Mouse (Mus musculus): Measurements from ENCODE around the gene Olfm3. TPM values are rescaled to one million over a fixed set of nuclear protein-coding genes. Genes with fewer than 3 reads are reported as not detected.

Olfm3 gene
- polyA plus RNA-seq, 1 experiment from 2014 or later: 0.02 TPM

DNA sequence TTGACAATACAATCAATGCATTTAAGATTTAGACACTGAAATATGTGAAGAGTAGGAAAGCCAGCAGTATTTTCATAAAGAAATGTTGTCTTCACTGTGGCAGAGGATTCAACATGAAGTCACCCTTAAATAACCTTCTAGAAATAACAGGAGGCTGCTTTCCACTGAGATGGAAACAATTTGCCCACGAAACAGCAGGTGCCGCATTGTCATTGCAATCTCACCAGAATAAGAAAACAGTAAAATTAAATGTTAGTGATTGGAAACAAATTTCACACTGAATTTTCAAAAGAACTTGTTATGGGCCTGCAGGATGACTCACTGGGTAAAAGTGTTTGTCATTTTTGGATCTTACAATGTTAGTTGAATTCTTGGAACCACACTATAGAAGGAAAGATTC, 29.0 kb downstream of the Olfm3 start:
- no peak overlapping the region for H3K9ac ChIP-seq (ENCODE audit: low read depth, low read length)
- no peak overlapping the region for H3K27ac ChIP-seq (ENCODE audit: low read length)
- H3K36me3 ChIP-seq (ENCODE audit: control insufficient read depth, insufficient read depth): no peaks in the 10 kb centered on the region
- H3K9me3 ChIP-seq (replicated peaks; ENCODE audit: control insufficient read depth, low read length): no peaks in the 10 kb centered on the region
- no peaks in the 10 kb centered on the region for H3K4me1 ChIP-seq (ENCODE audit: control insufficient read depth, low read depth, low read length)
- no peaks in the 10 kb centered on the region for H3K27me3 ChIP-seq (ENCODE audit: control insufficient read depth, insufficient read depth, low read depth, low read length)
- no peak overlapping the region for H3K4me3 ChIP-seq (ENCODE audit: low read depth, low read length)
- no peak overlapping the region for H3K4me2 ChIP-seq (ENCODE audit: low read depth, low read length)
- no peak for ATAC-seq (ENCODE audit: low read depth)
- WGBS (ENCODE audit: insufficient replicate concordance): 81% methylated on average over 2 of the region's 2 CpGs

- ATAC-seq (ENCODE audit: low read depth): no peak
- no peak overlapping the region for H3K27ac ChIP-seq (ENCODE audit: low read length)
- H3K4me1 ChIP-seq (ENCODE audit: control insufficient read depth, low read depth, low read length): no peaks in the 10 kb centered on the region
- no peaks in the 10 kb centered on the region for H3K36me3 ChIP-seq (ENCODE audit: control insufficient read depth, insufficient read depth)
- H3K9ac ChIP-seq (ENCODE audit: low read depth, low read length): no peak overlapping the region
- H3K4me2 ChIP-seq (ENCODE audit: low read depth, low read length): no peak overlapping the region
- H3K4me3 ChIP-seq (ENCODE audit: low read depth, low read length): no peak overlapping the region
- no peaks in the 10 kb centered on the region for H3K9me3 ChIP-seq (replicated peaks; ENCODE audit: control insufficient read depth, low read length)
- no peaks in the 10 kb centered on the region for H3K27me3 ChIP-seq (ENCODE audit: control insufficient read depth, insufficient read depth, low read depth, low read length)
Measured at GRCm38 (mm10) chr3:114954904-114955303, 51.0 kb downstream of the Olfm3 start.

GRCm38 (mm10) chr3:114959311-114959967, 55.6 kb downstream of the Olfm3 start:
- WGBS (ENCODE audit: insufficient replicate concordance): 60% methylated on average over 7 of the region's 7 CpGs
- no peak for ATAC-seq (ENCODE audit: low read depth)

GRCm38 (mm10) chr3:114962316-114963083, 58.6 kb downstream of the Olfm3 start:
- 46% methylated on average over 4 of the region's 4 CpGs for WGBS (ENCODE audit: insufficient replicate concordance)
- Histone ChIP-seq H3K4me1 (ENCODE audit: control insufficient read depth, low read depth, low read length) (no peaks in the 10 kb centered on the region), H3K27ac (ENCODE audit: low read length) (no peak overlapping the region), H3K9ac (ENCODE audit: low read depth, low read length) (no peak overlapping the region), H3K4me3 (ENCODE audit: low read depth, low read length) (no peak overlapping the region), H3K9me3 (replicated peaks; ENCODE audit: control insufficient read depth, low read length) (no peaks in the 10 kb centered on the region), H3K36me3 (ENCODE audit: control insufficient read depth, insufficient read depth) (no peaks in the 10 kb centered on the region), H3K27me3 (ENCODE audit: control insufficient read depth, insufficient read depth, low read depth, low read length) (no peaks in the 10 kb centered on the region), H3K4me2 (ENCODE audit: low read depth, low read length) (no peak overlapping the region)
- ATAC-seq (ENCODE audit: low read depth): no peak

More at GRCm38 (mm10) chr3:114959311-114959967, 55.6 kb downstream of the Olfm3 start:
- no peaks in the 10 kb centered on the region for H3K36me3 ChIP-seq (ENCODE audit: control insufficient read depth, insufficient read depth)
- no peaks in the 10 kb centered on the region for H3K4me1 ChIP-seq (ENCODE audit: control insufficient read depth, low read depth, low read length)
- H3K4me2 ChIP-seq (ENCODE audit: low read depth, low read length): no peak overlapping the region
- H3K27me3 ChIP-seq (ENCODE audit: control insufficient read depth, insufficient read depth, low read depth, low read length): no peaks in the 10 kb centered on the region
- H3K9me3 ChIP-seq (replicated peaks; ENCODE audit: control insufficient read depth, low read length): no peaks in the 10 kb centered on the region
- H3K27ac ChIP-seq (ENCODE audit: low read length): no peak overlapping the region
- no peak overlapping the region for H3K4me3 ChIP-seq (ENCODE audit: low read depth, low read length)
- no peak overlapping the region for H3K9ac ChIP-seq (ENCODE audit: low read depth, low read length)

GRCm38 (mm10) chr3:114971183-114971582, 67.3 kb downstream of the Olfm3 start:
- ATAC-seq (ENCODE audit: low read depth): no peak
- H3K4me3 ChIP-seq (ENCODE audit: low read depth, low read length): no peak overlapping the region
- no peak overlapping the region for H3K27ac ChIP-seq (ENCODE audit: low read length)
- no peaks in the 10 kb centered on the region for H3K36me3 ChIP-seq (ENCODE audit: control insufficient read depth, insufficient read depth)
- H3K27me3 ChIP-seq (ENCODE audit: control insufficient read depth, insufficient read depth, low read depth, low read length): no peaks in the 10 kb centered on the region
- H3K9ac ChIP-seq (ENCODE audit: low read depth, low read length): no peak overlapping the region
- no peaks in the 10 kb centered on the region for H3K9me3 ChIP-seq (replicated peaks; ENCODE audit: control insufficient read depth, low read length)
- no peaks in the 10 kb centered on the region for H3K4me1 ChIP-seq (ENCODE audit: control insufficient read depth, low read depth, low read length)
- H3K4me2 ChIP-seq (ENCODE audit: low read depth, low read length): no peak overlapping the region

- Histone ChIP-seq H3K4me1 (ENCODE audit: control insufficient read depth, low read depth, low read length) (no peaks in the 10 kb centered on the region), H3K36me3 (ENCODE audit: control insufficient read depth, insufficient read depth) (no peaks in the 10 kb centered on the region), H3K9me3 (replicated peaks; ENCODE audit: control insufficient read depth, low read length) (no peaks in the 10 kb centered on the region), H3K9ac (ENCODE audit: low read depth, low read length) (no peak overlapping the region), H3K27ac (ENCODE audit: low read length) (no peak overlapping the region), H3K4me3 (ENCODE audit: low read depth, low read length) (no peak overlapping the region), H3K27me3 (ENCODE audit: control insufficient read depth, insufficient read depth, low read depth, low read length) (no peaks in the 10 kb centered on the region), H3K4me2 (ENCODE audit: low read depth, low read length) (no peak overlapping the region)
- WGBS (ENCODE audit: insufficient replicate concordance): 48% methylated on average over 1 of the region's 1 CpGs
- no peak for ATAC-seq (ENCODE audit: low read depth)
Measured at GRCm38 (mm10) chr3:114972522-114972921, 68.6 kb downstream of the Olfm3 start.

DNA sequence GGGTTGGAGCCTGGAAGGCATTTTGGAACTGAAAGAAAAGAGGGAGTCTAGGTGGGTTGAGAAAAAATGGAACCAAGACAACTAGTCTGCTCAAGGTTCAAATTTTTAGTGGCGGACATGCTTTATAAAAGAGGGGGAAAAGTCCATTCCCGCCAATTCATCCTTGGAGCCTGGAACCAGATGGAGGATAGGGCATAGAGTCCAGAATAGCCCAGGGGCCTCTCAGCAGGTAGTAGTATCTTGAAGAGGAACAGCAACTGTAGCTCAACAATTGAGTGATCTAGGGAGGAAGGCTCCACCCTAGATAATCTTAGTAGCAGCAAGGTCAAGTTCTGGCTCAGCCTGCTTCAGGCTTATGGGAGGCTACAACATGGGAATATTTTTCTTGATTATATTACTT, 87.0 kb downstream of the Olfm3 start:
- 70% methylated on average over 2 of the region's 2 CpGs for WGBS (ENCODE audit: insufficient replicate concordance)
- Histone ChIP-seq H3K9me3 (replicated peaks; ENCODE audit: control insufficient read depth, low read length) (no peaks in the 10 kb centered on the region), H3K4me2 (ENCODE audit: low read depth, low read length) (no peak overlapping the region), H3K27ac (ENCODE audit: low read length) (no peak overlapping the region), H3K9ac (ENCODE audit: low read depth, low read length) (no peak overlapping the region), H3K27me3 (ENCODE audit: control insufficient read depth, insufficient read depth, low read depth, low read length) (no peaks in the 10 kb centered on the region), H3K4me1 (ENCODE audit: control insufficient read depth, low read depth, low read length) (no peaks in the 10 kb centered on the region), H3K4me3 (ENCODE audit: low read depth, low read length) (no peak overlapping the region), H3K36me3 (ENCODE audit: control insufficient read depth, insufficient read depth) (no peaks in the 10 kb centered on the region)
- ATAC-seq (ENCODE audit: low read depth): no peak

DNA sequence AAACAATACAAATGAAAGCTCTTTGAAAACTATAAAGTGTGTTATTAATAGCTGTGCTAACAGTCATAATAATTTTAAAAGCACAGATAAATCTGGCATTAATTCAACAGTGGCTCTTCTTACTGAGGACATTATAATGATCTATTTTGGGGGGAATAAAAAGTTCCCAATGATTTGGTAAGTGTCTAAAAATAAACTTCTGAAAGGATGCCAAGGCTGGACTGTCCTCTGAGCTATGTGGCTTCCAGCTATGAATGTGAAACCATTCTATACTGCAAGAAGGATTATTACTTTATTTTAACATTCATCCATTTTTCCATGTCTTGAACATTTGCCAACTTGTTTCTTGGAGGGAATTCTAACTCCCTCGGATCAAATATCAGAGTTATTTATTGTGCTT, 92.1 kb downstream of the Olfm3 start:
- H3K4me2 ChIP-seq (ENCODE audit: low read depth, low read length): no peak overlapping the region
- H3K36me3 ChIP-seq (ENCODE audit: control insufficient read depth, insufficient read depth): no peaks in the 10 kb centered on the region
- H3K4me1 ChIP-seq (ENCODE audit: control insufficient read depth, low read depth, low read length): no peaks in the 10 kb centered on the region
- no peak overlapping the region for H3K9ac ChIP-seq (ENCODE audit: low read depth, low read length)
- H3K9me3 ChIP-seq (replicated peaks; ENCODE audit: control insufficient read depth, low read length): no peaks in the 10 kb centered on the region
- ATAC-seq (ENCODE audit: low read depth): no peak
- no peaks in the 10 kb centered on the region for H3K27me3 ChIP-seq (ENCODE audit: control insufficient read depth, insufficient read depth, low read depth, low read length)
- no peak overlapping the region for H3K4me3 ChIP-seq (ENCODE audit: low read depth, low read length)
- WGBS (ENCODE audit: insufficient replicate concordance): 31% methylated on average over 1 of the region's 1 CpGs
- H3K27ac ChIP-seq (ENCODE audit: low read length): no peak overlapping the region

DNA sequence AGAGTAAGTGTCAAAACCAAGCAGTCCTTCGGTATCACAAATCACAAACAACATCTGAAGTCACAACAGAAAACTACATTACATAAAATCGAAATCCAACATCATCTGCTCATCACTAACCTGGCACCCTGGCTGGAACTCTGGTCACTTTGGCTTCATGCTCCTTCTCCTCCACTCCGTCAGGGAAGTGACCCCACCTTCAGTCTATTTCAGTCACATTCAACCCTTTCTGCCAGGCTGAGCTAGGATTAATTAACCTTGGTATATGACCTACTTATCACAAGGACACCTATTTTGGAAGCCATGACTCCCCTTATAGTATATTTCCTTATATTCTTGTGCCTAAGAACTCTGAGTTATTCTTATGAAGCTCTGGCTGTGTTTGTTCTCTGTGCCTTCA, 123.7 kb downstream of the Olfm3 start:
- no peaks in the 10 kb centered on the region for H3K9me3 ChIP-seq (replicated peaks; ENCODE audit: control insufficient read depth, low read length)
- no peak overlapping the region for H3K27ac ChIP-seq (ENCODE audit: low read length)
- 54% methylated on average over 3 of the region's 3 CpGs for WGBS (ENCODE audit: insufficient replicate concordance)
- no peak overlapping the region for H3K9ac ChIP-seq (ENCODE audit: low read depth, low read length)
- H3K4me1 ChIP-seq (ENCODE audit: control insufficient read depth, low read depth, low read length): no peaks in the 10 kb centered on the region
- no peaks in the 10 kb centered on the region for H3K27me3 ChIP-seq (ENCODE audit: control insufficient read depth, insufficient read depth, low read depth, low read length)
- no peaks in the 10 kb centered on the region for H3K36me3 ChIP-seq (ENCODE audit: control insufficient read depth, insufficient read depth)
- no peak for ATAC-seq (ENCODE audit: low read depth)
- no peak overlapping the region for H3K4me2 ChIP-seq (ENCODE audit: low read depth, low read length)
- H3K4me3 ChIP-seq (ENCODE audit: low read depth, low read length): no peak overlapping the region

Measured in liver, embryonic 16.5 days (tissue).